Mouse (Mus musculus) thymus, adult 2 months (tissue): Measurements from ENCODE around the gene Alcam. TPM values are rescaled to one million over a fixed set of nuclear protein-coding genes. Genes with fewer than 3 reads are reported as not detected.

Source experiments
- DNase-seq: peaks from one replicate; pipeline ENCODE4 v3.0.0; 2021
- H3K27ac ChIP-seq: fragments of 200-500 bp; 2 replicates; pipeline ENCODE4 v1.5.1; 2012; ENCODE audit warnings: low read length, control low read depth; ENCODE audit not compliant: control insufficient read depth, insufficient read depth
- H3K27me3 ChIP-seq: fragments of 200-500 bp; 2 replicates; pipeline ENCODE4 v1.6.1; 2012; ENCODE audit warnings: mild to moderate bottlenecking, low read length, moderate library complexity, mixed read lengths; ENCODE audit not compliant: control insufficient read depth, insufficient read depth
- H3K36me3 ChIP-seq: fragments of 200-500 bp; 2 replicates; pipeline ENCODE4 v1.6.1; 2012; ENCODE audit warnings: mild to moderate bottlenecking, low read length, moderate library complexity; ENCODE audit not compliant: control insufficient read depth, insufficient read depth
- H3K4me1 ChIP-seq: fragments of 200-500 bp; replicated peaks from 2 replicates; pipeline ENCODE4 v1.6.1; 2012; ENCODE audit warnings: low read length; ENCODE audit not compliant: control insufficient read depth, insufficient read depth
- H3K4me3 ChIP-seq: fragments of 200-500 bp; 2 replicates; pipeline ENCODE4 v1.5.1; 2012; ENCODE audit warnings: mild to moderate bottlenecking, low read length, control low read depth, moderate library complexity; ENCODE audit not compliant: control insufficient read depth, insufficient read depth
- CTCF ChIP-seq: fragments of 200-500 bp; IDR thresholded peaks from 2 replicates; pipeline ENCODE4 v1.5.1; 2012; ENCODE audit warnings: mild to moderate bottlenecking, control low read depth, low read length, moderate library complexity, borderline replicate concordance; ENCODE audit not compliant: control insufficient read depth, poor library complexity, insufficient read depth; ENCODE audit errors: extremely low read depth
- POLR2A ChIP-seq: fragments of 200-500 bp; IDR thresholded peaks from 2 replicates; pipeline ENCODE4 v1.6.1; 2012; ENCODE audit warnings: mild to moderate bottlenecking, low read length, control low read depth, moderate library complexity; ENCODE audit not compliant: control insufficient read depth, poor library complexity, insufficient read depth; ENCODE audit errors: extremely low read depth
- WGBS: fragments of 180-500 bp; shearing (Covaris S2); methylation state at CpG from one replicate; pipeline ENCODE4 v1.1.7; 2018; 5-methylcytosine and 5-hydroxymethylcytosine counted together
- polyA plus RNA-seq: library from polyadenylated mRNA; depleted of rRNA; stranded (reverse); fragments of >200 nt; gene quantifications from 2 replicates; pipeline ENCODE4 v1.2.3, GENCODE M21; 2012

Gene Alcam
- polyA plus RNA-seq, 1 experiment: 7.7 TPM

GRCm38 (mm10) chr16:52371956-52372355 lies 81.9 kb downstream of the Alcam start:
- no peak for TF ChIP-seq CTCF
- no peak for TF ChIP-seq POLR2A
- H3K4me3 ChIP-seq: no peak overlapping the region
- H3K36me3 ChIP-seq: no peaks in the 10 kb centered on the region
- H3K27me3 ChIP-seq: no peaks in the 10 kb centered on the region
- no peaks in the 10 kb centered on the region for H3K4me1 ChIP-seq
- DNase-seq: no peak
- 95% methylated on average over 2 of the region's 2 CpGs for WGBS
- no peak overlapping the region for H3K27ac ChIP-seq

- no peak for DNase-seq
- no peaks in the 10 kb centered on the region for H3K4me1 ChIP-seq
- WGBS: 94% methylated on average over 5 of the region's 5 CpGs
- no peak overlapping the region for H3K27ac ChIP-seq
- no peaks in the 10 kb centered on the region for H3K36me3 ChIP-seq
- no peak for TF ChIP-seq POLR2A
- no peak for TF ChIP-seq CTCF
- no peaks in the 10 kb centered on the region for H3K27me3 ChIP-seq
- H3K4me3 ChIP-seq: no peak overlapping the region
These were observed 85.4 kb downstream of the Alcam start for GRCm38 (mm10) chr16:52368521-52368920.

GRCm38 (mm10) chr16:52366915-52367314 lies 87.0 kb downstream of the Alcam start:
- Histone ChIP-seq H3K4me3 (no peak overlapping the region), H3K4me1 (no peaks in the 10 kb centered on the region), H3K27ac (no peak overlapping the region), H3K27me3 (no peaks in the 10 kb centered on the region), H3K36me3 (no peaks in the 10 kb centered on the region)
- no peak for DNase-seq
- WGBS: 92% methylated on average over 4 of the region's 4 CpGs
- TF ChIP-seq CTCF (no peak), POLR2A (no peak)

GRCm38 (mm10) chr16:52363944-52364511 lies 89.8 kb downstream of the Alcam start:
- Histone ChIP-seq H3K4me1 (no peaks in the 10 kb centered on the region), H3K27me3 (no peaks in the 10 kb centered on the region), H3K27ac (no peak overlapping the region), H3K36me3 (no peaks in the 10 kb centered on the region), H3K4me3 (no peak overlapping the region)
- DNase-seq: no peak
- TF ChIP-seq POLR2A (no peak), CTCF (no peak)
- 95% methylated on average over 4 of the region's 4 CpGs for WGBS

GRCm38 (mm10) chr16:52343467-52344033 lies 110.3 kb downstream of the Alcam start:
- no peak for DNase-seq
- TF ChIP-seq CTCF: no peak
- TF ChIP-seq POLR2A: no peak
- no peaks in the 10 kb centered on the region for H3K36me3 ChIP-seq
- no peaks in the 10 kb centered on the region for H3K27me3 ChIP-seq
- H3K27ac ChIP-seq: no peak overlapping the region
- no peak overlapping the region for H3K4me3 ChIP-seq
- WGBS: 95% methylated on average over 2 of the region's 2 CpGs
- H3K4me1 ChIP-seq: no peaks in the 10 kb centered on the region

- DNase-seq: no peak
- Histone ChIP-seq H3K36me3 (no peaks in the 10 kb centered on the region), H3K4me1 (no peaks in the 10 kb centered on the region), H3K27me3 (no peaks in the 10 kb centered on the region), H3K27ac (no peak overlapping the region), H3K4me3 (no peak overlapping the region)
- 80% methylated on average over 8 of the region's 8 CpGs for WGBS
- no peak for TF ChIP-seq CTCF
- TF ChIP-seq POLR2A: no peak
These were observed 111.0 kb downstream of the Alcam start for GRCm38 (mm10) chr16:52342694-52343466.

GRCm38 (mm10) chr16:52334084-52334483 lies 119.8 kb downstream of the Alcam start:
- TF ChIP-seq POLR2A (no peak), CTCF (no peak)
- WGBS: 90% methylated on average over 4 of the region's 4 CpGs
- Histone ChIP-seq H3K4me1 (no peaks in the 10 kb centered on the region), H3K27me3 (no peaks in the 10 kb centered on the region), H3K4me3 (no peak overlapping the region), H3K27ac (no peak overlapping the region), H3K36me3 (no peaks in the 10 kb centered on the region)
- no peak for DNase-seq
